Mouse (Mus musculus): ENCODE data around the gene Rab11fip4. TPM values are rescaled to one million over a fixed set of nuclear protein-coding genes. Genes with fewer than 3 reads are reported as not detected.

Rab11fip4 gene
- polyA plus RNA-seq, 1 experiment from 2014 or later, result 24.1 TPM

DNA sequence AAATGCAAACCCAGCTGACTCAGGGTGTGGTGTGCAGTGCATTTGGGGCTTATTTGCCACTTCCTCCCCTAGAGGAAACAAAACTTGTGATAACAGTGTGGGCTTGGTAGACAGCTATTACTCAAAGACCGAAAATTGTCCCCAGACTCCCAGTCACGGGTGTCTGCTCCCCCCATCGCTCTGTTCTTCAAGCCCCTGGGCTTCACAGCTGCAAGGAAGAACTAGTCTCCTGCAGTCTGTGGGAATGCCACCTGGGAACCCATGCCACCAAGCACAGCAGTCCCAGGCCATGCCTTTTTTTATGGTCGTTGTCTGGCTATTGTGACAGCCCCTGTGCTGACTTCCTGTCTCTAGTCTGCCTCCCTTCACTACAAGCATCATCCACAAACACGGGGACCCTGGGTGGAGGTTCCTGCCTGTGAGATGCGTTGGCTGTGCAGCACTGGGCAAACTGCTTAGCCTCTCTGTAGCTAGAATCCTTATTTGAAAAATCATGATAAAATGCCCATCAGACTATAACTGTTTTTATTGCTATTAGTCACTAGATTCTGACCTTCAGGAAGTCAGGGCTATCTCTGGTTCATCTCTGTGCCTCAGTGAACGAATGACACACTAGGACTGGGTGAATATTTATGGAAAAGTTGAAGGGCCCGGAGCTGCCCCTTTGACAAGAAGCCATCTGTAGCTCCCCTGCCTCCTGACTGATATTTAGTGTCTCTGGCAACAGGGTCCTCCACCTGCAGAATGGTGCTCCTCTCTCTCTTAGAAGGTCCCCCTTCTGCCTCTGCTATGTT is 50.1 kb downstream of the Rab11fip4 start:
- H3K4me1 ChIP-seq, result peaks cover 39% of the 10 kb centered on the region
- ATAC-seq (ENCODE audit: low FRiP score), result no peak

DNA sequence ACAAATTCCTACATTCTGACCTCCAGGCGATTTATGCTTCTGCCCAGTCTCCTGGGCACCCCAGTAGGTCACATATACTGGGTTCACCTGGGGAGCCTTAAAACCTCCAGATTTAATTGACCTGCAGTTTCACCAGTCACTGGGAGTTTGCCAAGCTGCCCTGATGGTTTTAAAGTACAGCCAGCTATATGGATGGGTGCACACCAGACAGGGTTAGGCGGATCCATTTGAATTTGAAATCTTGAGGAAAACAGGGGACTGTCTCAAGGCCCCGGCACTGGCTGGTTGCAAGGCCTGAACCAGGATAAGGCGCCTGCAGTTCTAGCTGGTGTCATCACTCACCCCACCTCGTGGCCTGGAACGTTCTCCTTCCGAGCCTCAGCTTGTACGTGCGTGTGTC is 52.7 kb downstream of the Rab11fip4 start:
- WGBS, result 40% methylated on average over 9 of the region's 9 CpGs
- H3K27ac ChIP-seq (replicated peaks), result no peak overlapping the region

More for the DNA sequence above, 50.1 kb downstream of the Rab11fip4 start:
- Histone ChIP-seq H3K4me2 (no peak overlapping the region), H3K27ac (replicated peaks) (no peak overlapping the region), H3K9me3 (replicated peaks) (no peaks in the 10 kb centered on the region), H3K27me3 (replicated peaks) (no peaks in the 10 kb centered on the region), H3K36me3 (no peaks in the 10 kb centered on the region), H3K9ac (replicated peaks) (no peak overlapping the region), H3K4me3 (replicated peaks) (no peak overlapping the region)
- WGBS, result 49% methylated on average over 8 of the region's 8 CpGs

DNA sequence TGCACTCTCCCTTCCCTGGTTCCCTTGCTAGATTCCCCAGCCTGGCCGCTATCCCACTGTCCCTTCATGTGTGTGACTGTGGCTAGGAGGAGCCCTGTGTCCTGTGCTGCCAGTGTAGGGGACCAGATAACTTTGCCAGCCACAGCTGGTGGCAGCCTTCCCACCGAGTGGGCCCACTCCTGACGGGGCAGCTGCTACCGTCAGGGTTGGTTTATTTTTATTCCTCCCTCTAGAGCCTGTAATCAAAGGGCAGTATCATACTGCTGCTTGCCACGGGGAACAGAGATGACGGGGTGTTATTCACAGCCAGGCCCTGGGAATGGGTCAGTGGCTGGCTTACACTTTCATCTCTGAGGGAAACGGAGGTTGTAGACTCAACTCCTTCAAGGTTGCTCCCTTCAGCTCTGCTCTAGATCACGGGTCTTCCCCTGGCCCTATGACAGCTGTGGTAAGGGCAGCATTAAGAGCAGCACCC is 53.7 kb downstream of the Rab11fip4 start:
- 22% methylated on average over 8 of the region's 8 CpGs for WGBS
- H3K4me2 ChIP-seq, result no peak overlapping the region
- H3K9me3 ChIP-seq (replicated peaks), result no peaks in the 10 kb centered on the region
- H3K27ac ChIP-seq (replicated peaks), result peak overlapping the region; percentile 42; the same call in 1 of the 2 replicates
- H3K4me1 ChIP-seq, result peaks cover 69% of the 10 kb centered on the region
- no peak overlapping the region for H3K4me3 ChIP-seq (replicated peaks)
- H3K27me3 ChIP-seq (replicated peaks), result no peaks in the 10 kb centered on the region
- ATAC-seq (ENCODE audit: low FRiP score), result 0 out of 2 replicates have a peak, but pooled peaks have one; percentile 18
- H3K9ac ChIP-seq (replicated peaks), result no peak overlapping the region
- no peaks in the 10 kb centered on the region for H3K36me3 ChIP-seq

More for the DNA sequence above, 52.7 kb downstream of the Rab11fip4 start:
- Histone ChIP-seq H3K36me3 (no peaks in the 10 kb centered on the region), H3K27me3 (replicated peaks) (no peaks in the 10 kb centered on the region), H3K4me3 (replicated peaks) (no peak overlapping the region), H3K4me2 (no peak overlapping the region), H3K4me1 (peaks cover 59% of the 10 kb centered on the region), H3K9me3 (replicated peaks) (no peaks in the 10 kb centered on the region), H3K9ac (replicated peaks) (no peak overlapping the region)
- ATAC-seq (ENCODE audit: low FRiP score), result no peak

DNA sequence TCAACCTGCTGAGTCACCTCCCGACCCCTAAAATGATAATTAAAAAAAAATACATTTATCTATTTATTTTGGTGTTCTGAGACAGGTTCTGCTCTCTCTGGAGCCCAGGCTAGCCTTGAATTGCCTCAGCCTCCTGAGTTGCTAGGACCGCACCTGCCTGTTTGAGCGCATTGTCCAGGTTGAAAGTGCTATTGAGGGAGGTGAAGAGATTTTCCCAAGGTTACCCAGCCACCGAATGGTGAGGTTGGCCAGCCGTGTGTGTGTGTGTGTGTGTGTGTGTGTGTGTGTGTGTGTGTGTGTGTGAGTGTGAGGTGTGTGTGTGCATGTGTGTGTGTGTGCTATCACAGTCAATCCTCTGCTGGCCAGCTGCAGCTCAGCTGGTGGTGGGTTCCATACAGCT is 55.0 kb downstream of the Rab11fip4 start:
- Histone ChIP-seq H3K4me2 (no peak overlapping the region), H3K27ac (replicated peaks) (no peak overlapping the region), H3K4me1 (peaks cover 69% of the 10 kb centered on the region), H3K36me3 (no peaks in the 10 kb centered on the region), H3K9ac (replicated peaks) (no peak overlapping the region), H3K27me3 (replicated peaks) (no peaks in the 10 kb centered on the region), H3K9me3 (replicated peaks) (no peaks in the 10 kb centered on the region), H3K4me3 (replicated peaks) (no peak overlapping the region)
- ATAC-seq (ENCODE audit: low FRiP score), result no peak
- WGBS, result 63% methylated on average over 5 of the region's 5 CpGs

DNA sequence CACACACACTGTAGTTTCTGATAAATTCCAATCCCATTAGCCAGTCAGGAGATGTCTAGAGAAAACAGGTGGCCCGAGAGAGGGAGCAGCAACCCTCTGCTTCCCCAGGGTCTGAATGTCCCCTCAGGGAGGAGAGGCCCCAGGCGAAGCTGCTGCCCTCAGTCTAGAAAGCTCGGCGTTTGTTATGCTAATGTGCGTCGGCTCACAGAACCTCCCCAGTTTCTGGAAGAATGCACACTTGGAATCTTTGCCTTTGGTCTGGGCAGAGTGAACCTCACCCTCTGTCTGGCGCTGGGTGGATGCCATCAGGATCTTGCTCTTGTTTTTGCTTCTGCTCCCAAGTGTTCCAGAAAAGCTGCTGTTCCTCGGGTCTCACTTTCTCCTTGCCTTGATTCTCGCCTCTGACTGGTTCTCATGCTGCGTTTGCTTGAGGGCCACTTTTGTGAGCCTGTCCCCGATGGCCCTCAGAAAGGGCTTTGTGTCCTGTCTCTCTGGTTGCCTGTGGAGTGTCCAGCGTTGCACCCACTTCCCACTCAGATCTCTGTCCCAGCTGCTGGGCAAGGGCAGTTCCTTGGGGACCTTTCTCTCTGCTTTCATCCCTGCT is 55.6 kb downstream of the Rab11fip4 start:
- ATAC-seq (ENCODE audit: low FRiP score), result no peak
- H3K9me3 ChIP-seq (replicated peaks), result no peaks in the 10 kb centered on the region
- no peak overlapping the region for H3K4me3 ChIP-seq (replicated peaks)
- H3K27ac ChIP-seq (replicated peaks), result peak overlapping the region; percentile 63
- no peak overlapping the region for H3K9ac ChIP-seq (replicated peaks)
- H3K27me3 ChIP-seq (replicated peaks), result no peaks in the 10 kb centered on the region
- H3K4me2 ChIP-seq, result no peak overlapping the region
- H3K36me3 ChIP-seq, result no peaks in the 10 kb centered on the region
- peaks cover 68% of the 10 kb centered on the region for H3K4me1 ChIP-seq
- WGBS, result 15% methylated on average over 12 of the region's 12 CpGs

DNA sequence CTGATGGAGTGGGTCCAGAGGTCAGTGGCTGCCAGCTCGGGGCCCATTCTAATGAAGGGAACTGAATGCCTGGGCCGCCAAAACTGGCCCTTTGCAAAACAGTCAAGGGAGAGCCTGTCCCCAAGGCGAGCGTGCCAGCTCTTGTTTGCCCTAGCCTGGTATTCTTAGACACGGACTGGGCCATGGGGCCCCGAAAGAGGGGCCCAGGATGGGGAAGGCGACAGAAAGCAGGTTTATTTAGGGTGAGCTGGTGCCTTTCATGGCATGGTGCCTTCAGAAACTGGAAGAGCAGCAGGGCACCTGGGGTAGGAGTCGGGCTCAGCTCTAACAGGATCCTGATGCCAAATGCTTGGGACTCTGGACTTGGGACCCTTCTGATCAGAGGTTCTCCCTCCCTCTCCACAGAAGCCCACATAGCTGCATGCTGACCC is 56.1 kb downstream of the Rab11fip4 start:
- no peak for ATAC-seq (ENCODE audit: low FRiP score)
- Histone ChIP-seq H3K36me3 (no peaks in the 10 kb centered on the region), H3K27ac (replicated peaks) (peak overlapping the region; percentile 63), H3K4me3 (replicated peaks) (no peak overlapping the region), H3K4me1 (peaks cover 72% of the 10 kb centered on the region), H3K9ac (replicated peaks) (no peak overlapping the region), H3K27me3 (replicated peaks) (no peaks in the 10 kb centered on the region), H3K9me3 (replicated peaks) (no peaks in the 10 kb centered on the region), H3K4me2 (no peak overlapping the region)
- 25% methylated on average over 8 of the region's 8 CpGs for WGBS

DNA sequence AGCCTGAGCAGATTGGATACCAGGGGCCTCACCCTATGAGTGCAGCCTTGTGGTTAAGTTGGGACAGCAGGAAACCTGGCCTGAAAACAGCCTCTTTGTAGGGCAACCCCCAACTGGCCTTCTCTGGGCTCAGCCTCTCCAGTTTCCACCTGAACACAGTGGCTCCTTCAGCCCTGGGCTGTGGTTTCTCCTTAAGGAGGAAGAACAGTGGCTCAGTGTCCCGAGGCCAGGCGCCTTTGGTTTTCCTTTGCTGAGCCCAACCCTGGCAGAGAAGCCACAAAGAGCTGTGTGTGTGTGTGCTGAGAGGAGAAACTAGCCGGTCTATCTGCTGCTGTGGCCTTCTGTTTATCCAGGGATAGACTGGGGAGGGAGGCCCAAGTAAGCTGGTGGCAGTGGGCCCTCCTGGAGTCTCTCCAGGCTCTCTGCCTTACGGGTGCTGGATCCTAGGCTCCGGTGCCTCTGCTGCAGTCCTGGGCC is 59.4 kb downstream of the Rab11fip4 start:
- H3K9me3 ChIP-seq (replicated peaks), result no peaks in the 10 kb centered on the region
- ATAC-seq (ENCODE audit: low FRiP score), result no peak
- WGBS, result 51% methylated on average over 5 of the region's 5 CpGs
- H3K27me3 ChIP-seq (replicated peaks), result no peaks in the 10 kb centered on the region
- peaks cover 51% of the 10 kb centered on the region for H3K4me1 ChIP-seq
- no peak overlapping the region for H3K4me2 ChIP-seq
- H3K27ac ChIP-seq (replicated peaks), result peak overlapping the region; percentile 19
- no peaks in the 10 kb centered on the region for H3K36me3 ChIP-seq
- no peak overlapping the region for H3K4me3 ChIP-seq (replicated peaks)
- H3K9ac ChIP-seq (replicated peaks), result no peak overlapping the region

DNA sequence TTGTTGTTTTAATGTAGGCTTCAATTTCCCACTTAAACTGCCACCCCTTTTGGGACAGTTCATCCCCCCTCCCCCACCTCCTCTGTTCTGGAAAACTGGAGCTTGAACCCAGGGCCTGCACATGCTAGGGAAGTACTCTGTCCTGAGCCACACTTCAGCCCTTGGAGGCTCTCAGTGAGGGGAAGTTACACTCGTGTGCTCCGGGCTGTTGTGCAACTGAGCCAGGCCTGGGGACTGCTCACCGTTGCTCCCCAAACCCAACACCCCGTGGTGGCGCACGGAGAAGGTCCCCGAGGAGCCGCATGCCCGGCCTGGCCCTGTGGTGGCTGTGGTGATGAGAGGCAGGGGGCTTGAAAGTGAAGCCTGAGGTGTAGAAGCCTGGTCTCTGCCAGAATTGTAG is 61.2 kb downstream of the Rab11fip4 start:
- H3K9ac ChIP-seq (replicated peaks), result no peak overlapping the region
- H3K4me3 ChIP-seq (replicated peaks), result no peak overlapping the region
- H3K36me3 ChIP-seq, result no peaks in the 10 kb centered on the region
- no peak overlapping the region for H3K27ac ChIP-seq (replicated peaks)
- peaks cover 33% of the 10 kb centered on the region for H3K4me1 ChIP-seq
- ATAC-seq (ENCODE audit: low FRiP score), result no peak
- no peaks in the 10 kb centered on the region for H3K9me3 ChIP-seq (replicated peaks)
- H3K27me3 ChIP-seq (replicated peaks), result no peaks in the 10 kb centered on the region
- no peak overlapping the region for H3K4me2 ChIP-seq
- 75% methylated on average over 9 of the region's 9 CpGs for WGBS

DNA sequence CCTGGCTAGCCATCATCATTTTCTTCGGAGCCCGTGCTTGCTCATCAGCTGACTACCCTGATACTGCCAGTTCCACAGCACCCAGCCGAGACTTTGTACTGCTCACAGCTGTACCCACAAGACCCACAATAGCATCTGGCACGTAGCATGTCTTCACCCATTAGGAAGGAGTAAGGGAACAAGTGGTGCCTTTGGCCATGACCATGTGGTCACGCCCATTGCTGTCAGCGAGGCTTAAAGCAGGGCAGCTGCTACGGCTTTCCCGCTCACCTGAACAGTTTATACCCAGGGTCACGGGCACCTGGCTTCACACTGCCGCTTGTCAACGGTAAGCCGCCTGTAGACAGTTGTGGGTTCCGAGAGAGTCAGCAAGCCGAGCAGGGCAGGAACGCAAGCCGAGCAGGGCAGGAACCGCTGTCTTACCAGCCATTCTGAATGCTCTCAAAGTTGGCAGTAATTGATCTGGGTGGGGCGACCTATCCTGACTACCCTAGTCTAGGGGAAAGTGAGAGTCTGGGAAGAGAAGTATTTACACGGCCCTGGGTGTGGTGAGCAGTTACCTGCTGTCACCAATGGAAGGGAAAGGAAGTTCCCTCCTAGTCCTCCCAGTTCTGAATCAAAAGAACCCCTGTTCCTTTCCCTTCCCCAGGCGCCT is 62.0 kb downstream of the Rab11fip4 start:
- Histone ChIP-seq H3K9ac (replicated peaks) (no peak overlapping the region), H3K27ac (replicated peaks) (no peak overlapping the region), H3K27me3 (replicated peaks) (no peaks in the 10 kb centered on the region), H3K4me3 (replicated peaks) (no peak overlapping the region), H3K36me3 (no peaks in the 10 kb centered on the region), H3K4me1 (peaks cover 26% of the 10 kb centered on the region), H3K9me3 (replicated peaks) (no peaks in the 10 kb centered on the region), H3K4me2 (no peak overlapping the region)
- ATAC-seq (ENCODE audit: low FRiP score), result no peak
- WGBS, result 80% methylated on average over 20 of the region's 20 CpGs

DNA sequence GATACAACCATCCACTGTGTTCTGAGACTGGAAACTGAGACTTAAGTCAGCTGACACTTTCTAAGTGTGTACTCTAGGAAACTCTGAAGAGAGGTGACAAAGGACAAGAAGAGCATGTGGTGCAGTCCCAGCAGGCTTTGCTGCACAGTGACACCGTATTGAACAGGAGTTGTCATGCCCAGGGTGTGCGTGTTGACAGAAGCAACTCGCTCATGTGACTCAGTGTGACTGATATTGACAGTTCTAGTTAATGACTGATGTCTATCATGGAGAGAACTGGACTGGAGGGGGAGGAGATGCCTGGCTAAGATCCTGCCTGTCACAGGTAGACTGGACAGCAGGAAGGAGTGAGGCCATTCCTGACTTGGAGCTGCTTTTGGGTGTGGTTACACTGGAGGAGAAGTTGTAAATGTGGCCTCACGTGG is 63.4 kb downstream of the Rab11fip4 start:
- H3K27me3 ChIP-seq (replicated peaks), result no peaks in the 10 kb centered on the region
- H3K4me1 ChIP-seq, result peaks cover 17% of the 10 kb centered on the region
- ATAC-seq (ENCODE audit: low FRiP score), result no peak
- no peak overlapping the region for H3K27ac ChIP-seq (replicated peaks)
- H3K9me3 ChIP-seq (replicated peaks), result no peaks in the 10 kb centered on the region
- H3K9ac ChIP-seq (replicated peaks), result no peak overlapping the region
- 91% methylated on average over 4 of the region's 4 CpGs for WGBS
- H3K4me2 ChIP-seq, result no peak overlapping the region
- H3K36me3 ChIP-seq, result no peaks in the 10 kb centered on the region
- no peak overlapping the region for H3K4me3 ChIP-seq (replicated peaks)

DNA sequence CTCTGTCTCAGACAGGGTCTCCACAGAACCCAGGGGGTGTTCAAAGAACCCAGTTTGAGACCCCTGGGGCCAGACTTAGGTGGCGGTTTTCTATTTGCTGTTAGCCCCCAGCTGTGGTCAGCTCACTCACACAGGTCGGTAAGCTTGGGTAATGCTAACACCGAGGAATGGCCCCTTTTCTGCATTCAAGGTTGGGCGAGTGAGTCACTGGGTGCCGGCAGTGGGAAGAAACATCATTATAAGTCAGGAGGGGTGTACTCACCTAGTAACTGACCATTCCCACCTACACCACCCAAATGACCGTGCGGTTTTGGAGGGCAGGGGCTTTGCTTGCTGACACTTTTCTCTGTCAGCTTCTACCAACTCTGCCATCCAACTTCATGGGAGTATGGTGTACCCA is 64.6 kb downstream of the Rab11fip4 start:
- Histone ChIP-seq H3K36me3 (no peaks in the 10 kb centered on the region), H3K27me3 (replicated peaks) (no peaks in the 10 kb centered on the region), H3K27ac (replicated peaks) (no peak overlapping the region), H3K4me3 (replicated peaks) (no peak overlapping the region), H3K4me2 (no peak overlapping the region), H3K9me3 (replicated peaks) (no peaks in the 10 kb centered on the region), H3K4me1 (peaks cover 14% of the 10 kb centered on the region), H3K9ac (replicated peaks) (no peak overlapping the region)
- no peak for ATAC-seq (ENCODE audit: low FRiP score)
- WGBS, result 93% methylated on average over 7 of the region's 7 CpGs

Data from neural tube, embryonic 15.5 days (tissue).